7 mouse cellular contexts compared by ENCODE assay signal in the genomic region with DNA sequence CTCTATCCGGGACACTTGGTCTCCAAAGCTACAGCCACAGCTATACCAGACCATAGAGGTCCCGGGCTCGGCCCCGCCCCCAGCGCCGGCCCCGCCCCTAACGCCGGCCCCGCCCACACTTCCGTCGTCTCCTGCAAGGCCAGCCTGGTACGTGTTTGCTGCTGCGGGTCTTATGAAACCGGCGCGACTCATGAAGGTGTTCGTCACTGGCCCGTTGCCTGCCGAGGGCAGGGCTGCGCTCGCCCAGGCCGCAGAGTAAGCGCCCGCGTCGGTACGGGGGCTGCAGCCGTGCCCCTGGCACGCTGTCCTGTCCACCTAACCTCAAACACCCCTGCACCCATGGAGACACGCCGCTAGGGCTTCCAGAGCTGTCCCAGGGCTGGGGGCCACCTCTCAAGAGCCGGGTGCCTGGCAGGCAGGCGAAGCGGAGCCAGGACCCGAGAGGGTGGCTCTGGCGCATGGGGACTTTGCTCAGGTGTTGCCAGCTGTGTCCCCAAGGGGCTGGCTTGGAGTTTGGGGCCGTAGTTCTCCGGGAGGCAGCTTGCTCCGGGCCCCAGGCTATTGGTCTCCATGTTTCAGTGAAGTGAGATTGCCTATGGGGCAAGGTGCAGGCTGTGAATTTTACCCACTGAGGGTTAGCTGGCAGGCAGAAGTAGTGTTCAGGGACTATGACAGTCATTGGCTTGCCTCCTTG. TPM values are rescaled to one million over a fixed set of nuclear protein-coding genes. Genes with fewer than 3 reads are reported as not detected.
DNase-seq lines count a peak whose midpoint lies in the region; ATAC-seq and TF ChIP-seq lines count a peak whose summit lies in the region.

A gene (plus strand): TSS at position 116 of the 694 bp plus-strand sequence.

- peak within 1 kb of the TSS; percentile 83 for H3K9ac ChIP-seq in embryonic facial prominence, embryonic 12.5 days
- peak within 1 kb of the TSS; percentile 93 for H3K9ac ChIP-seq in limb, embryonic 12.5 days (replicated peaks)
- H3K9ac ChIP-seq in midbrain, embryonic 15.5 days: peak within 1 kb of the TSS; percentile 60

- under 1% methylated on average over 40 of the region's 40 CpGs for WGBS in embryonic facial prominence, embryonic 12.5 days
- under 1% methylated on average over 40 of the region's 40 CpGs for WGBS in kidney, adult 2 months
- WGBS in limb, embryonic 12.5 days: under 1% methylated on average over 40 of the region's 40 CpGs
- WGBS in midbrain, embryonic 15.5 days: 1% methylated on average over 40 of the region's 40 CpGs
- under 1% methylated on average over 40 of the region's 40 CpGs for WGBS in spleen, adult 2 months

- peak; percentile 94 for DNase-seq in adrenal gland, postnatal 14 days
- peak; percentile 85 for DNase-seq in heart, adult 18-20 months
- peak; percentile 93 for DNase-seq in kidney, adult 2 months
- peak; percentile 66 to 75 for DNase-seq in spleen, adult 2 months (ENCODE audit: low read depth in 1 of 2, low spot score in 2 of 2)

- TF ChIP-seq POLR2A in kidney, adult 2 months (IDR thresholded peaks at IDR 0.05; ENCODE audit: low read depth, low read length): peak; percentile 81
- peak; percentile 69 for TF ChIP-seq POLR2A in spleen, adult 2 months (IDR thresholded peaks at IDR 0.05; ENCODE audit: low read depth, low read length)

- peak within 1 kb of the TSS; percentile 79 for H3K27ac ChIP-seq in embryonic facial prominence, embryonic 12.5 days
- peak within 1 kb of the TSS; percentile 99 for H3K27ac ChIP-seq in kidney, adult 2 months (ENCODE audit: insufficient read depth, low read depth, low read length)
- H3K27ac ChIP-seq in limb, embryonic 12.5 days: peak within 1 kb of the TSS; percentile 91
- H3K27ac ChIP-seq in midbrain, embryonic 15.5 days: peak within 1 kb of the TSS; percentile 53; the same call in 1 of the 2 replicates
- H3K27ac ChIP-seq in spleen, adult 2 months (ENCODE audit: insufficient read depth, low read length): peak within 1 kb of the TSS; percentile 83

- peak within 1 kb of the TSS; percentile 74 for H3K4me3 ChIP-seq in embryonic facial prominence, embryonic 12.5 days
- peak within 1 kb of the TSS; percentile 92 for H3K4me3 ChIP-seq in kidney, adult 2 months (ENCODE audit: insufficient read depth, low read depth, low read length)
- H3K4me3 ChIP-seq in limb, embryonic 12.5 days (replicated peaks): peak within 1 kb of the TSS; percentile 76
- peak within 1 kb of the TSS; percentile 56 for H3K4me3 ChIP-seq in midbrain, embryonic 15.5 days
- H3K4me3 ChIP-seq in spleen, adult 2 months (ENCODE audit: extremely low read depth, insufficient read depth, insufficient read length): peak within 1 kb of the TSS; percentile 88

- no peaks in the 10 kb centered on the region for H3K9me3 ChIP-seq in embryonic facial prominence, embryonic 12.5 days
- H3K9me3 ChIP-seq in limb, embryonic 12.5 days: no peaks in the 10 kb centered on the region
- no peaks in the 10 kb centered on the region for H3K9me3 ChIP-seq in midbrain, embryonic 15.5 days

- H3K4me1 ChIP-seq in embryonic facial prominence, embryonic 12.5 days: peaks cover 23% of the 10 kb centered on the region
- peaks cover 28% of the 10 kb centered on the region for H3K4me1 ChIP-seq in kidney, adult 2 months (ENCODE audit: control insufficient read depth, insufficient read depth, low read length)
- peaks cover 24% of the 10 kb centered on the region for H3K4me1 ChIP-seq in limb, embryonic 12.5 days (replicated peaks)
- H3K4me1 ChIP-seq in midbrain, embryonic 15.5 days: peaks cover 16% of the 10 kb centered on the region
- peaks cover 13% of the 10 kb centered on the region for H3K4me1 ChIP-seq in spleen, adult 2 months (ENCODE audit: control insufficient read depth, insufficient read depth, insufficient read length)

- peak; percentile 88 for ATAC-seq in embryonic facial prominence, embryonic 12.5 days (ENCODE audit: insufficient number of reproducible peaks, insufficient read depth, low FRiP score, low TSS enrichment)
- ATAC-seq in limb, embryonic 12.5 days (ENCODE audit: insufficient number of reproducible peaks, insufficient read depth, low FRiP score, low TSS enrichment, low read depth): peak; percentile 94
- peak; percentile 87 for ATAC-seq in midbrain, embryonic 15.5 days (replicated peaks)

- no peak; the same call in 1 of the 2 replicates for TF ChIP-seq CTCF in kidney, adult 2 months (conservative IDR thresholded peaks at IDR 0.05; ENCODE audit: insufficient read depth, insufficient read length, low read depth, low read length)
- TF ChIP-seq CTCF in spleen, adult 2 months (IDR thresholded peaks at IDR 0.05; ENCODE audit: extremely low read depth, insufficient read depth, insufficient read length, insufficient replicate concordance): peak; percentile 9; the same call in 1 of the 2 replicates

- H3K27me3 ChIP-seq in embryonic facial prominence, embryonic 12.5 days: no peaks in the 10 kb centered on the region
- H3K27me3 ChIP-seq in kidney, adult 2 months (replicated peaks; ENCODE audit: control insufficient read depth, insufficient read depth, low read length): no peaks in the 10 kb centered on the region
- H3K27me3 ChIP-seq in limb, embryonic 12.5 days: no peaks in the 10 kb centered on the region
- no peaks in the 10 kb centered on the region for H3K27me3 ChIP-seq in midbrain, embryonic 15.5 days (replicated peaks)
- no peaks in the 10 kb centered on the region for H3K27me3 ChIP-seq in spleen, adult 2 months (ENCODE audit: control insufficient read depth, insufficient read depth, low read length)

- H3K36me3 ChIP-seq in embryonic facial prominence, embryonic 12.5 days: no peaks in the 10 kb centered on the region
- H3K36me3 ChIP-seq in kidney, adult 2 months (ENCODE audit: control insufficient read depth, insufficient read depth, low read length): no peaks in the 10 kb centered on the region
- H3K36me3 ChIP-seq in limb, embryonic 12.5 days: peaks cover 27% of the 10 kb centered on the region
- no peaks in the 10 kb centered on the region for H3K36me3 ChIP-seq in midbrain, embryonic 15.5 days (replicated peaks)
- no peaks in the 10 kb centered on the region for H3K36me3 ChIP-seq in spleen, adult 2 months (ENCODE audit: control insufficient read depth, insufficient read depth, low read length)

- peak within 1 kb of the TSS; percentile 95 for H3K4me2 ChIP-seq in embryonic facial prominence, embryonic 12.5 days (replicated peaks)
- peak within 1 kb of the TSS; percentile 90 for H3K4me2 ChIP-seq in limb, embryonic 12.5 days
- peak within 1 kb of the TSS; percentile 93 for H3K4me2 ChIP-seq in midbrain, embryonic 15.5 days

RNA-seq across cellular contexts. Expression of the gene that starts here (rescaled TPM):
- 153 and 188 TPM in 2 replicates for total RNA-seq in adrenal gland, postnatal 14 days (2021)
- polyA plus RNA-seq in embryonic facial prominence, embryonic 12.5 days (2016; fragmentation: Nextera tagmentation; extraction: Ambion mirVana): 46.9 and 50.6 TPM in 2 replicates
- 10 to 100 TPM; 38.6 to 43.6 TPM for total RNA-seq in heart, adult 18-20 months (2021)
- polyA plus RNA-seq in kidney, adult 2 months (2012; rRNA removed): 334 and 342 TPM in 2 replicates
- 54.7 and 57.3 TPM in 2 replicates for polyA plus RNA-seq in limb, embryonic 12.5 days (2016; fragmentation: Nextera tagmentation; extraction: Ambion mirVana)
- polyA plus RNA-seq in midbrain, embryonic 15.5 days (2015; fragmentation: Nextera tagmentation; extraction: Ambion mirVana): 21.9 and 24.5 TPM in 2 replicates
- 27.7 and 30.3 TPM in 2 replicates for polyA plus RNA-seq in spleen, adult 2 months (2012; rRNA removed)

Comparison
In these comparisons a context has a peak if more than half of its experiments do, and no peak if none do; other contexts are left out.
1. Peak in every context shown above with its lines: DNase-seq, ATAC-seq, H3K4me3 ChIP-seq and H3K27ac ChIP-seq.